Mouse (Mus musculus) neutrophil, adult 65 days (primary cell): ENCODE results near the gene H1foo. TPM values are rescaled to one million over a fixed set of nuclear protein-coding genes. Genes with fewer than 3 reads are reported as not detected.

Experiments
- total RNA-seq: library from RNA; stranded (reverse); gene quantifications from 2 replicates; pipeline ENCODE4 v1.2.4, GENCODE M21; 2023

Gene H1foo
- not detected in 2 replicates for total RNA-seq

DNA sequence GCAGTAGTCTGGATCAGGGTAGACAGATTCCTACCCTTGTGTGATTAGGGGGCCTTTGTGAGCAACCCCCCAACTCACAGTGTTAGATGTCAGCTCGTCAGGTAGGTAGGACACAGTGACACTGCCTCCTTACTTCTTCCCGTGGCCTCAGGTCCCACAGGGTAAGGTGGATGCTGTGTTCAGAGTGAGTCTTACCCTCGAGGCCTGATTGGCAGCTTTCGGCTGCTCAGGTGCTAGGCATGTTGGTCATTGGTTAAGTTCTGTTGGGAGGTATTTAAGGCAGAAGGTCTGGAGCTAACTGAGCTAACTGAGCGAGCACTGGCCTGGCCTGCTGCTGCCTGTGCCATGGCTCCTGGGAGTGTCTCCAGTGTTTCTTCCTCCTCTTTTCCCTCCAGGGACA is at the start of gene H1foo:
TSS of gene H1foo (plus strand) at position 301 of the 400 bp plus-strand sequence.

DNA sequence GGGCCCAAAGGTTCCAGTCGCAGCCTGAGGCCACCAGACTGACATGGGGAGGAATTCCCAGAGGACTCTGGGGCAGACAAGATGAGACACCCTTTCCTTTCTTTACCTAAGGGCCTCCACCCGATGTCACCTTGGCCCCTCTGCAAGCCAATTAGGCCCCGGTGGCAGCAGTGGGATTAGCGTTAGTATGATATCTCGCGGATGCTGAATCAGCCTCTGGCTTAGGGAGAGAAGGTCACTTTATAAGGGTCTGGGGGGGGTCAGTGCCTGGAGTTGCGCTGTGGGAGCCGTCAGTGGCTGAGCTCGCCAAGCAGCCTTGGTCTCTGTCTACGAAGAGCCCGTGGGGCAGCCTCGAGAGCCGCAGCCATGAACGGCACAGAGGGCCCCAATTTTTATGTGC is 13.1 kb upstream of the H1foo start, which contains the start of gene Rho:
TSS of gene Rho (plus strand) at position 110 of the 400 bp plus-strand sequence.

DNA sequence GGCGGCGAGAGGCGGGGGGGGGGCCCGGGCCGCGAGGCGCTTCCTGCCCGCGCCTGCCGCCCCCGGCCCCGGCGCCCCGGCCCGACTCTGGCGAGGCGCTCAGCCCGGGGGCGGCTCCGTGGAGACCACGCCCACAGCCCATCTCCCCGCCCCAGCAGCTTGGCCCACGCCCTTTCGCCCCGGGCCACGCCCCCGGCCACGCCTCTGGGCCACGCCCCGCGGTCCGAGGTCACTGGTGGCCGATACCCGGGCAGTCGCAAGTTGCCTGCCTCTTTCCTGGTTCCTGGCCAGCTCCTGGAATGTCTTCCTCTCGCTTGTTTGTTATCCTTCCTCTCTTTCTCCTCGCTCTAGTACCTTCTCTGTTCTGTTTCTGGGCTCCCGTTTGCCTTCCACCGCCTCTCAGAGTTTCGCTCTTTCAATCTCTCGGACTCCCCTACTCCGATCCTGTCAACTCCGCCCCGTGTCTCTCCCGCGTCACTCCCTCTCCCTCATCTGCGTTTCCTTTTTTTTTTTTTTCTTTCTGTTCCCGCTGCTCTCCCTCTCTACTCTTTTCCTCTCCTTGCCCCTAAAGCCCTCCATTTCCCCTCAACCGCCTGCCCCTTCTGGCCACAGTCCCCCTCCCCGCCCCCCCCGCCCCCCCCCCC is 50.3 kb downstream of the H1foo start, which contains the start of gene Plxnd1:
TSS of gene Plxnd1 (minus strand) at position 129 of the 644 bp plus-strand sequence.

Other genes starting within 250 kb of the H1foo start
- 93.6 and 100 TPM in 2 replicates for gene Tmem40, start 182.5 kb upstream of the H1foo start, total RNA-seq
- 0.27 and 0.60 TPM in 2 replicates for gene Cand2, start 170.4 kb upstream of the H1foo start, total RNA-seq
- 502 and 689 TPM in 2 replicates for gene Rpl32, start 136.2 kb upstream of the H1foo start, total RNA-seq
- gene Efcab12, start 106.5 kb upstream of the H1foo start, total RNA-seq = not detected in 2 replicates
- gene Mbd4, start 91.6 kb upstream of the H1foo start, total RNA-seq = 7.6 and 14.3 TPM in 2 replicates
- gene Ift122, start 91.5 kb upstream of the H1foo start, total RNA-seq = 1.1 and 2.5 TPM in 2 replicates
- not detected in 2 replicates for gene Rho, start 13.2 kb upstream of the H1foo start, total RNA-seq
- 80.6 and 117 TPM in 2 replicates for gene Plxnd1, start 50.1 kb downstream of the H1foo start, total RNA-seq
- gene Tmcc1, start 248.5 kb downstream of the H1foo start, total RNA-seq = 238 and 301 TPM in 2 replicates